Mouse (Mus musculus) macrophage (primary cell): ENCODE results near the gene Tlx2. TPM values are rescaled to one million over a fixed set of nuclear protein-coding genes. Genes with fewer than 3 reads are reported as not detected.
A peak's percentile ranks its signal among the peaks of the same experiment; 100 is the strongest.

Source experiments
- H3K27ac ChIP-seq: fragments of 350-480 bp; formaldehyde crosslinking; 2 replicates; pipeline ENCODE4 v1.9.0; 2021
- H3K36me3 ChIP-seq: fragments of 350-480 bp; formaldehyde crosslinking; 2 replicates; pipeline ENCODE4 v1.9.0; 2021; ENCODE audit errors: inconsistent target
- H3K4me3 ChIP-seq: fragments of 350-480 bp; formaldehyde crosslinking; 2 replicates; pipeline ENCODE4 v1.9.0; 2021; ENCODE audit errors: inconsistent target
- H3K79me2 ChIP-seq: fragments of 350-480 bp; formaldehyde crosslinking; 2 replicates; pipeline ENCODE4 v1.9.0; 2021; ENCODE audit errors: inconsistent target
- WGBS: methylation state at CpG from one replicate; pipeline ENCODE4 v1.1.7; 2026; ENCODE audit warnings: inconsistent platforms; ENCODE audit not compliant: missing documents; 5-methylcytosine and 5-hydroxymethylcytosine counted together
- polyA plus RNA-seq: library from polyadenylated mRNA; stranded (reverse); fragments of 250-400 nt; gene quantifications from 3 replicates; pipeline ENCODE4 v1.2.4, GENCODE M21; 2018; ENCODE audit warnings: inconsistent platforms

Gene Tlx2
- polyA plus RNA-seq, 1 experiment from 2014 or later, result not detected

DNA sequence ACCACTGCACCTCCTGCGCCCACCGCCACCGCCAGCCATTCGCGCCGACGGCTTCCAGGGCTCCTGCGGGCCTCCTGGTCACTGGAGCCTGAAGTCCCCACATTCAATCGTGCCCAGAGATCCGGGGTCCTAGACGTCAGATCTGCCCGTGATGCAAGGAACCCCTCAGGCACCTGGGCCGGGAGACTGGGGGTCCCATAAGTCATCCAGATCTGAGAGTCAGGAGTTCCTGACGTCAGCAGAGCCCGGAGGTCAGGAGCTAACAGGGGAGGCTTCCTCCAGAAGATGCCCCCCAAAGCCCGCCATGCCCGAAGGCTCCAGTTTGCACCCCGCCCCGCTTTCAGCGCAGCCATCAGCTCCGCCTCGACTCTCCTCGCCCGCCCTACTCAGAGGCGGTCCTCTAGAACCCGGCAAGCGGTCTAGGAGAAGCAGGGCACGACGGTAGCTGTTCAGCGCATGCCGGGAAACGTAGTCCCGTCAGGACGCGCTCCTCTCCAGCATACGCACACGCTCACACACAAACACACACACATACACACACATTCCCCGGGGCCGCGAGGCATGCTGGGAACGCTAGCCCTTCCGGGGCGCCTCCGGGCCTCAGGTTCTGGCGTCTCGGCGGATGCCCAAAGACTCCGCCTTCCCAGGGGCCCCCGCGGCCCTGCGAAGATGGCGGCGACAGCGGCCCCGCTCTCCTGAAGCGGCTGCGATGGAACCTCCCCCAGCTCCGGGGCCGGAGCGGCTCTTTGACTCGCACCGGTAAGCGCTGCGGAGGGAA, 15.8 kb downstream of the Tlx2 start, which contains the start of gene Aup1:
Gene Aup1, plus strand, starts transcription at position 448 of the 778 bp plus-strand sequence.
- peak within 1 kb of the TSS; percentile 80 for H3K27ac ChIP-seq
- H3K36me3 ChIP-seq, result peaks cover 35% of the 10 kb centered on the region; the same call in 1 of the 2 replicates
- WGBS, result 1% methylated on average over 57 of the region's 64 CpGs
- peaks cover 56% of the 10 kb centered on the region for H3K79me2 ChIP-seq
- peak within 1 kb of the TSS; percentile 82 for H3K4me3 ChIP-seq

DNA sequence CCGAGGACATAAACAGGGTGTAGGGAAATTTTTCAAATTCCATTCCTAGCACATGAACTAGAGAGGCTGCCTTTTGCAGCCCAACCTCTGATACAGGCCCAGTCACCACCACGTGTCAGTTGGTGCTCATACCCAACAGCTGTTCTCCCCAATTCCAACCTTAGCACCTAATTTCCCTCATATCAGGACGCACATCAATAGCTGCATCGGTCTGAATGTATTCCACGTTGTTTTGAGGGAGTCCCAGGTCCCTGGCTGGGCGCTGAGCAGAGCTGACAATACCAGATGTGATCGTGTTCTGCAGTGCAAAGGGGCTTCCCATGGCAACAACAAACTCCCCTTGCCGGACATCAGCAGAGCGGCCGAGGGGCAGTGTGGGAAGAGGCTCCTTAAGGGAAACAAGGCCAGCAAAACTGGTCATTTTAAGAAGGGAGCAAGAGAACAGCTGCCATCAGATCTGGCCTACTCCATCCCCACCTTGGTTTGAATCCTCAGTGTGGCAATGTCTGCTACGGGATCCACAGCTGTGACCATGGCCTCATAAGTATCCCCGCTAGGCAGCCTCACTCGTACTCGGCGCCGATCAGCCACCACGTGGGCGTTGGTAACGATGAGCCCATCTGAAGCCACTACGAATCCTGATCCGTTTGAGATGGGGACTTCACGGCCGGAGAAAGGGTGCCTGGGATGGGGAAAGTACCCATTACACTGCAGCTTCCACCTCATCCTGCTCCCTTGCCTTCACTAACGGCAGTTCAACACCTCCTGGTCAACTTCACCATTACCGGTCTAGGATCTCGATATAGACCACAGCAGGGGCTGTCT, 16.7 kb downstream of the Tlx2 start:
- Histone ChIP-seq H3K27ac (peak overlapping the region; percentile 80), H3K79me2 (peaks cover 56% of the 10 kb centered on the region), H3K4me3 (peak overlapping the region; percentile 76), H3K36me3 (peaks cover 35% of the 10 kb centered on the region; the same call in 1 of the 2 replicates)
- 7% methylated on average over 26 of the region's 26 CpGs for WGBS

DNA sequence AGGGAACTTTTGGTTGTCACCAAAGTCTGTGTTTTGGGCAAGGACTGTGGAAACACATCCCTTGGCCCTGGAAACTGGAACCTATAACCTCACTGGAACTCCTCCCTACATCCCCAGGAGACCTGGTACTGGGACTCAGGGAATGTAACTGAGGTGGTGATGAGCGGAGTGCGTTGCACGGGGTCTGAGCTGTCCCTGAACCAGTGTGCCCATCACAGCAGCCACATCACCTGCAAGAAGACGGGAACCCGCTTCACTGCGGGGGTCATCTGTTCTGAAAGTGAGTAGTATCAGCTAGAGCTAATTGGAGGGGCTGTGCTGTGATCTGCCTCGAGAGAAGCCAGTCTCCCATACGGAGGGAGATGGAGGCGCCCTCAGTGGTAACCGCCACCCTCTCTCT, 20.7 kb downstream of the Tlx2 start:
- H3K36me3 ChIP-seq, result peaks cover 14% of the 10 kb centered on the region; the same call in 1 of the 2 replicates
- H3K79me2 ChIP-seq, result peaks cover 33% of the 10 kb centered on the region
- no peak overlapping the region for H3K4me3 ChIP-seq
- H3K27ac ChIP-seq, result no peak overlapping the region
- 93% methylated on average over 10 of the region's 10 CpGs for WGBS

DNA sequence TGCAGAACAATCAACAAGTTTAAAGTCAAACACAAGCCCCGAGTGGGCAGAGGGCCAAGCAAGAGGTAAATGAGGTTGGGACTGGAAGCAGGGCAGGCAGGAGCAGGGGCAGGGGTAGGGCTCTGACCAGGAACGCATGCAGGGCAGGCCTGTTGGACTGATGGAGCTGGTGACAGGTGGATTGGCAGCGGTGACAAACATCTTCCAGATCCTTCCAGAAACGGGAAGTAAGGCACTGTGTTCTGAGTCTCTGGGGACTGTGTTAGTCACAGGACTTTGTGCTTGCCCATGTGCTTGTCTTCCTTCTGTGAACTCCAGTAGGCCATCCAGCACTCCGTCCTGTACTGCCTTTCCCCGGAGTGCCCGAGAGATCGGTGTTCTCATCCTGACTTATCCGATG, 25.4 kb downstream of the Tlx2 start:
- Histone ChIP-seq H3K27ac (peak overlapping the region; percentile 96), H3K4me3 (no peak overlapping the region), H3K36me3 (no peaks in the 10 kb centered on the region), H3K79me2 (peaks cover 16% of the 10 kb centered on the region; the same call in 1 of the 2 replicates)
- WGBS, result 35% methylated on average over 8 of the region's 9 CpGs

DNA sequence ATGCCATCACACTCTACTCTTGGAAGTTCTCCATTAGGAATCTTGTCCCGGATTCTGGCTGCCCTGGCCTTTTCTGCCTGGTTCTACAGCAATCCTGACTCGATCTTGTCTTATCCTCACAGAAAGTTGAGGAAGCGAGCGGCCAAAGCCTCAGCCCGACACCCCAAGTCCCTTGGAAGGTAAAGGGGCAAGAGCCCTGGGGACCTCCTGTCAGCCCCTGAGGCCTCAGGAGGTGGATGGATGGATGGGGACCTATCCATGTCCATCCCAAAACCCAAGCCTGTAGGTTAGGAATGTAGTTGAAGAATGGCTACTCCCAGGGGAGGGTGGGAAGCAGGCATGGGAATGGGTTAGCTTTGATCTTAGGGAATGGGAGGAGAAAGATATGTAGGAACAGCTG, 26.1 kb downstream of the Tlx2 start:
- Histone ChIP-seq H3K27ac (peak overlapping the region; percentile 96), H3K79me2 (peaks cover 16% of the 10 kb centered on the region; the same call in 1 of the 2 replicates), H3K36me3 (no peaks in the 10 kb centered on the region), H3K4me3 (no peak overlapping the region)
- 92% methylated on average over 5 of the region's 5 CpGs for WGBS

DNA sequence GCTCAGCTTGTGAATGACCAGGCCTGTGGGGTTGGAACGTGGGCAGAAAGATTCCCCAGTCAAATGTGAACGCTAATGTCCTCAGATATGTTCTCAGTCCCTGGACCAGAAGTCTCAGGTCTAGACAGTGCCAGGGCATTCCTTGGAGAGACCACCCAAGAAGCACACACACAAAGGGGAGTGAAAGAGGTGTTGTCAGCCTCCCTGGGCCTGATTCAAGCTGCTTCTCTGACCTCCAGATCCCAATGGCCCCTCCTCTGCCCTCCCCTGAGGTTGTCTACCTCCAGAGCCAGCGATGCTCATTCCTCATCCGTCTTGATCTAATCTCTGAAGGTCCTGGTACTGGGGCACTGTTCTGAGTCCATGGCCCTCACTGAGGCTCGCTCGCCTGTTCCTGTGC, 26.5 kb downstream of the Tlx2 start:
- WGBS, result 75% methylated on average over 6 of the region's 6 CpGs
- Histone ChIP-seq H3K4me3 (no peak overlapping the region), H3K27ac (peak overlapping the region; percentile 96), H3K36me3 (no peaks in the 10 kb centered on the region), H3K79me2 (peaks cover 16% of the 10 kb centered on the region; the same call in 1 of the 2 replicates)

DNA sequence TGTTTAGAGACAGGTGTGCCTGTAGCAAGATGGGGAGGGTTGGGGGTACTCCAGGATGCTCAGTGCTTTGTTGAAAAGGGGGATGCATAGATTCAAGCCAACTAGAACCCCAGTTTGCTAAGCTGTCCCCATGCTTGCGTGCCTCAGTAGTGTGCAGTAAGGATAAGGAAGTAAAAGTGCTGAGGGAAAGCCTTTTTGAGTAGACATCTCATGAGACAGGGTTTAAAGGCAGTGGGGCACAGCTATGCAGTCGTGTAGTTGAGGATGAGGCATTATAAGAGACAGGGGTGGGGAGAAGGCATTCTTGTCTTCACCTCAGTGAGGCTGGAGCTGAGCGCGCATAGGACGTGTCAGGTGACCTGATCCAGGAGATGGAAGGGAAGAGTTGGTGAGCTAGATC, 29.5 kb downstream of the Tlx2 start:
- Histone ChIP-seq H3K27ac (peak overlapping the region; percentile 68), H3K36me3 (no peaks in the 10 kb centered on the region), H3K4me3 (peak overlapping the region; percentile 8; the same call in 1 of the 2 replicates), H3K79me2 (peaks cover 16% of the 10 kb centered on the region; the same call in 1 of the 2 replicates)
- 71% methylated on average over 5 of the region's 5 CpGs for WGBS

DNA sequence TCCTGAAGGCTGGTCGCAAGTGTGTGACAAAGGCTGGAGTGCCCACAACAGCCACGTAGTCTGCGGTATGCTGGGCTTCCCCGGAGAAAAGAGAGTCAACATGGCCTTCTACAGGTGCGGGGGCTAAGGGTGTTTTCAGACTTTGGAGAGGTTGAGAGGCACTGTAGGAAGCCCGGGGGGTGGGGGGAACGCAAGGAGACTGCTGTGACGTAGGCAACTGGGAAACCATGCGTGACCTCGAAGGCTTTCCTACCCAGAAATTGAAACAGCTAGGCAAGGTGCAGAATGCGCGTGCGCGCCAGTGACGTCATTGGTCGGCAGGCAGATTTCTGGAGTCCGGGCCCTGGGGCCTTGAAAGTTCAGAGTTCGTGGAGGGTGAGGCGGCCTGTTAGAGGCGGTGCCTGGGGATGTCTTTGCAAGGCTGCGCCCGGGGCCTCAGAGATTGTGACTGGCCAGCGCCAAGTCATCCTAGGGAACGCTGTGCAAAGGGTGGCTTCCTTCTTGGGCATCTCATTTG, 31.5 kb downstream of the Tlx2 start:
- Histone ChIP-seq H3K4me3 (no peak overlapping the region), H3K36me3 (no peaks in the 10 kb centered on the region), H3K79me2 (peaks cover 16% of the 10 kb centered on the region; the same call in 1 of the 2 replicates), H3K27ac (peak overlapping the region; percentile 19)
- 29% methylated on average over 22 of the region's 24 CpGs for WGBS

DNA sequence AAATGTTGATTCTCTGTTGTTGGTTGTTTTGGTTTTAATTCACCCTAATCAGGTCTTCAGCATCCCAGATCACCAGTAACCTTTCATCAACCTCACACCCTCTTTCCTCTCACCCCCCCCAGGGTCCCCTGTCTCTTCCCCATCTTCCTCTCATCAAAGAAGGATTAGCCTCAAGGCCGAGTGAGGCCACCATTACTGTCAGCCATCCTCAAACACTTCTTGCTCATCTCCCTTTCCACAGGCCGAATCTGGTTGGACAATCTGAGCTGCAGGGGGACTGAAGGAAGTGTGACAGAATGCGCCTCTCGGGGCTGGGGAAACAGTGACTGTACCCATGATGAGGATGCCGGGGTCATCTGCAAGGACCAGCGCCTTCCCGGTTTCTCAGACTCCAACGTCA, 32.9 kb downstream of the Tlx2 start:
- 86% methylated on average over 8 of the region's 8 CpGs for WGBS

DNA sequence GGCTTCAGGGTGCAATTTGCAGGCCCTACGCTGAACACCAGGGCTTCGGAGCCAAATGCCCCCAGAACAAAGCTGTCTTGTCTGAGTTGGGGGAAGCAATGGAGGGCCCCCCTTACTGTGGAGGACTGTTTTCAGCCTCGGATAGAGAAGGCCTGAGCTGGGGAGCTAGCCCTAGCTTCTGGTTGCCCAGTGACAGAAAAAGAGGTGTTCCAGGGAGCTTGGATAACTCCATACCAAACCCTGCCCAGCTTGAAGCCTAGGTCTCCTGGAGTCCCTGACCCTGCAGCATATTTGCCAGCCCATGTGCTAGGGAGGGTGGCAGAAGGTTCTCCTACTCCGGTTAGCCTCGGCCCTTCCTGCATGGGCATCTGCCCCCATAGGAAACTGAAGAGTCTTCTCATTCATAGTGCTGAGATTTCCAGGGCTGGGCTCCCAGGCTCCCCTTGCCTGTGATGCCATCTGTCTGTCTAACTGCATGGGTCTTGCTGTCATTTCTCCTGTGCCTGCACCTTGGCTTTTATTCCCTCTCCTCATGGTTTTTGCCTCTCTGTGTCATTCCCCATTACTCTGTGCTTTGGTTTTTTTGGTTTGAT, 35.5 kb downstream of the Tlx2 start:
- Histone ChIP-seq H3K79me2 (peaks cover 25% of the 10 kb centered on the region), H3K27ac (0 out of 2 replicates have a peak overlapping the region, but pooled peaks have one; percentile 95), H3K4me3 (peak overlapping the region; percentile 99), H3K36me3 (peaks cover 24% of the 10 kb centered on the region; the same call in 1 of the 2 replicates)
- WGBS, result 95% methylated on average over 5 of the region's 5 CpGs

More for the DNA sequence above, 32.9 kb downstream of the Tlx2 start:
- no peak overlapping the region for H3K4me3 ChIP-seq
- peaks cover 23% of the 10 kb centered on the region for H3K79me2 ChIP-seq
- H3K27ac ChIP-seq, result no peak overlapping the region
- H3K36me3 ChIP-seq, result no peaks in the 10 kb centered on the region

DNA sequence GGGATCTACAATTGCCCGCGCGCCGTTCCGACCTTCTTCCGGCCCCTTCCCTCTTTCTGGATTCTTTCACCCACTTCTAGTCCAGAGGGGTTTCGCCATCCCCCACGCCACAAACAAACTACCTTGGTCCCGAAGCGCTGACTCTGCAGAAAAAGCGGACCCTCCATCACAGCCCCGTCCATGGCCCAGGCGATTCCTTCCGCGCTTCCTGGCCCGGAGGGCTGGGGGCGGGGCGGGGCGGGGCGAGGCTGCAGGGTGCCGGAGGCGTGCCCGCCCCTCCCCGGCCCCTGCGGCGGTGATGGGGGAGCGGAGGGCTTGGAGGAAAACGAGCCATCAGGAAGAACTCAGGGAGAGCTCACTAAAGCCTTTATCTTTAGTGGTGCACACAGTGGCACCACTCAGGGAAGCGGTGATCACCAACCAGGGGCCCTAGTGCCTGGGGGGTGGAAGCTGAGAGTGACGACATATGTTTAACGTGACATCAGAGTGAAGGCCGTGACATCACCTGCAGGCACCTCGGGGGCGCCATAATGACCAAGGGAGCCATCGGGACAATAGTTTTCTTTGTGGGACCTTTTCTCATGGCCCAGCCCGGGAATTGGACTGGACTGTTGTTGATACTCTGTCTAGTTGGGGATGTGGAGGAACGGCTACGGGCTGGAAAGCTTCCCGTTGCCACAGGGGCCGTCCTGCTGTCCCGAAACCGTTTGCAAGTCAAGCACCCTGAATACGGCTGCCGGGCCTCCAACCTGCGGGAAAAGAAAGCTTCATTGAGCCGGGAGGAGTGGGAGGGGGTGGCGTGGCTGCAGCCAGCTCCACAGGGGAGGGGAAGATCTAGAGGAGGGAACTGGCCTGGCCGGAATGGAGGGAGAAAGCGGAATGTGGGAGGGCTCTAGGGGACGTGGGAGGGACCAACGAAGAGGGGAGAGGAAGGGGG, 36.6 kb downstream of the Tlx2 start, which contains the start of the genes Dok1 and Loxl3:
Gene Dok1, minus strand, starts transcription at position 223 of the 937 bp plus-strand sequence.
Gene Loxl3, plus strand, starts transcription at position 925 of the 937 bp plus-strand sequence.
- Histone ChIP-seq H3K79me2 (peaks cover 25% of the 10 kb centered on the region), H3K27ac (peak within 1 kb of the TSS; percentile 95), H3K36me3 (peaks cover 24% of the 10 kb centered on the region; the same call in 1 of the 2 replicates), H3K4me3 (peak within 1 kb of the TSS; percentile 99)
- WGBS, result 3% methylated on average over 44 of the region's 51 CpGs

DNA sequence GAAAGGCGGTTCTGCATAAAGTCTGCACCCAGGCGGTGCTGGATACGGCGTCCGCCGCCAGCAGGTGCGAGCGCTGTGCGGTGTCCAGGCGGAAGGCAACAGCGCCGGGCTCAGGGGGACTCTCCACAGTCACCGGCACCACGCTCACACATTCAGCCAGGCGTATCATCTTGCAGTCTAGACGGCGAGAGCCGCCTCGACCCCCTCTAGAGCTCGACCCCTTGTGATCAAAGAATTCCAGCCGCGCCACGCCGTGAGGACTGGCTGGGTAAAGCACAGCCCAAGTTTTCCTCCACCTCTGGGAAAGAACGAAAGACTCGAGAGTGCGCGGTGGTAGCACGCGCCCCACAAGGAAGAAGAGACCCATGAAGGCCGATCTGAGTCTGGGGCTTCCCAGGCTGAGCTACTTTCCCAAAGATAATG, 37.3 kb downstream of the Tlx2 start:
- peak overlapping the region; percentile 95 for H3K27ac ChIP-seq
- peaks cover 24% of the 10 kb centered on the region; the same call in 1 of the 2 replicates for H3K36me3 ChIP-seq
- WGBS, result 1% methylated on average over 31 of the region's 31 CpGs
- H3K79me2 ChIP-seq, result peaks cover 25% of the 10 kb centered on the region
- H3K4me3 ChIP-seq, result peak overlapping the region; percentile 99
